Mouse (Mus musculus): ENCODE data around the gene Aldh1a3.
A peak's percentile ranks its signal among the peaks of the same experiment; 100 is the strongest.

Aldh1a3 gene

DNA sequence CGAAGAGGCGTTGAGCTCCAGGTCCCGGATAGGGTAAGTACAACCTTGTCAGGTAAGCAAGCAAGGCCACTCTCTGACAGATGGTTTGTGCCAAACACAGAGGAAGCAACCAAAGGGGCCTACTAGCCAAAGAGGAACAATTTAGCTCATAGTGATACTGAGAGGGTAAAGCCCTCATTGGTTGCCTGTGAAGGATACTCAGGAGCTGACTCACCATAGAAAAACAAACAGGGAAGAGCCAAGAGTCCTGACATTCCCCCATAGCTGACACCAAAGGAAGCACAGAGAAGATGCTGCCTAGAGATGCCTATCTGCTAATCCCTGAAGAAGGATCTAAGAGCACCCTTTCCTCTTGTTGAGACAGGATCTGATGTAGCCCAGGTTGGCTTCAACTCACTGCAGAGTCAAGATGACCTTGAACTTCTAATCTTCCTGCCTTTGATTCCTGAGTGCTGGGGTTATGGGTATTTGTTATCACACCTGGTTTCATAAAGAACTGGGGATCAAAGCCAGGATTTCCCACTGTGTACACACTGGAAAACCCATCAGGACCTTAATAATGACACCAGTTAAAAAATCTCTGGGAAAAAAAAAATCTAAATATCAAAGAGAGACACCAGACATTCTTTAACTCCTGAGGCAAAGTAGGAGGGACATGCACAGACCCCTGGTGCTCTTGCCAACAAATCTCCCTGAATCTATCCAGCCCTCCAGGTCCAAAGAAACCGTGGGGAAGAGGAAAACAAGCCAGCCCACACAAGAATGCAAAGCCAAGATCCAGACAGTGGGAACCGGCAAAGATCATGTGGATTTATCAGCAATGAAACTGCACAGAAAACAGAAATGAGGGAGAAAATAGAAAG is 58.0 kb downstream of the Aldh1a3 start:
- no peak for DNase-seq

GRCm38 (mm10) chr7:66365904-66366303 is 61.4 kb downstream of the Aldh1a3 start, which contains the start of gene Gm10974:
Gene Gm10974 (plus strand): TSS chr7:66365905.
- DNase-seq = peak; percentile 42 to 52

DNA sequence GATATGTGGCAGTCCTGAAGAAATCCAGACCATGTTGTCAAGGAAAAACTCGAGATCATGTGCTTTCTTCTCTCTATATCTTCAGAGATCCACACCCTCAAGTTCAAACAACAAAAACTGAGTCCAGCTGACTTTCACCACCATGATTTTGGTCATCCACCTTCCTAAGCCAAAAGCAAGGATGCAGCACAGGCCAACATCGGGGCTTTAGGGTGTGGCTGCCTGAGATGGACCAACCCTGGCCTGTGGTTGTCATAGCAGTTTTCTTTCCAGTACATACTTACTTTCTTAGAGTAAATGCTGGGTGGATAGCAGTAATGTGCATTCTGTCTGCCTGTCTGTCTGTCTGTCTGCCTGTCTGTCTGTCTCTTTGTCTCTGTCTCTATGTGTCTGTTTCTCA is 61.9 kb downstream of the Aldh1a3 start:
- no peak for DNase-seq

DNA sequence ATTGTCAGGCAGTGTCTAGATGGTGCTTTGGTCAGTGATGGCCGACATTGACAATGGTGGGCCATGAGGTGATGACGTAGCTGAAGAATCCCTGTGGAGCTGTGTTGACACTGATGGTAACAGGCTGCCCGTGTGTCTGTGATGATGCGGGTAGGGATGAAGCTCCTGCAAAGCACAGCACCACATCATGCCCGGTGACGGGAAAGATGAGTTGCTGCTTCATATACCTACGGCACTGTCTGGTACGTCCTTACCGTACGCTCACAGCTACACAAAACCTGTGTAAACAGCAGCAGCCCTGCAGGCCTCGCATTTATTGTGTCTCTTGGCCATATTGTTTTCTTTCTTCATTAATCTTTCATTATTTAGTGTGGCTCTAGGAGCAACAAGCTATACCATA is 62.8 kb downstream of the Aldh1a3 start:
- DNase-seq = no peak

DNA sequence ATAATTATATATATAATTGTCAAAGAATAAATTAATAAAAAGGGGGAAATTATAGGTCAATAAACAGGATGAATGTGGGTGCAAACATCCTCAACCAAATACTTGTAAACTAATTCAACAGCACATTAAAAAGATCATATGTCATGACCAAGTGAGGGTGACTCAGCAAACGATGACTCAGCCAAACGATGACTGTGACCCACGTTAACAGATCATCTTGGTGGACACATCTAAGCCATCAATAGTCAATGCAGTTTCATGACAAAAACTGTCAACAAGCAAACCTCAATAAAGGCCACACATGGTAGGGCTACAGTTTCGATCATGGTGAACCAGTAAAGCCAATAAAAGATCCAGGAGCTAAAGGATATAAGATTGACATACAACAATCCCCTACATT is 68.3 kb downstream of the Aldh1a3 start:
- no peak for DNase-seq

DNA sequence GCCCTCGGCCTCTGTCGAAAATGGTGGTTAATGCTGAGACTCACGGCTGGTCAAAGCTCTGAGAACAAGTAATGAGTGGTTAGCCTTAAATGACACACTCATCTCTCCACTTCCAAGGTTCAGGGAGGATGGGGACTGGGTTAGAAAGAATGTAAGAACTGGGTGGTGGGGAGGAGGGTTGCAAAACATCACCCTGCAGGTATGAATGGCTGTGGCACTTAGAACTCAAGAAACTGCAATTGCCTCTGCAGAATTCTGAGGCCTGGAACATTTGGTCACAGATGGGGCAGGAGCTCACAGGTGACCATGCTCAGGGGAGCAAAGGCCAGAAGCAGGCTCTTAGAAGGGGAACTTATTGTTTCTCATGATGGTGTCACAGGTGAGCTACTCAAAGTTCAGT is 68.9 kb downstream of the Aldh1a3 start:
- DNase-seq = no peak

- no peak for DNase-seq
These were observed 71.4 kb downstream of the Aldh1a3 start for GRCm38 (mm10) chr7:66355791-66356522.

DNA sequence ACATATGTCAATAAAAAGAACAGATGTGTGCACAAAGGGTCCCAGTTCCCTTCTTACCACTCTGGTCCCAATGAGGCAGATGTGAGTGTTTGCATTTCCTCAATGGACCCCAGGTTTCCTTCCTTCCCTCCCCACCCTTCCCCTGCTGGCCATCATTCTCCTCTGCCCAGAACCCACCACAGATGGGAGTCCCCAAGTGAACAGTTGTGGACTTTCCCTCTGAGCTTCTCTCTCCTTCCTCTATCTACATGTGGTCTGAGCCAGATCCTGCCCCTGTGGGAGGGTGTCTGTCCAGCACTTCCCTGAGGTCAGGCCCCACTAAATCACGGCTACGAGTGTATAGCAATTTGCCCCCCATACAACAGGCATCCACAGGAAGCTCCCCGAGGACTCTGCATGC is 72.4 kb downstream of the Aldh1a3 start:
- DNase-seq = no peak

DNA sequence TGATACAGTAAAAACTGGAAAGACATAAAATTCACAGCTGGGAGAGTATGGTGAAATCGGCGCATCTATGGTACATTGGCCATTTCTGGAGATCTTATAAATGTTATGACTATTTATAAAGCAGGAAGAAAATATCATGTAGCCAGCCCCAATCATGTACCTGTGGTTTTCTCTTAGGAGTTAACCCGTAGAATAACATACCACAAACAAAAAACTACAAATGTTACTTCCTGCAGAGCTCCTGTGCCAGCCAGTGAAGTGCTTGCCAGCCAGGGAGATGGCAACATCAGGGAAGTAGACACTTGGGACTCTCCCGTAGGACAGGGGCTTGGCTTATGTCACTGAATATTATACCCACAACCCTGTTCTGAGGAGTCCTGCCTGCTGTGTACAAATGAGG is 76.2 kb downstream of the Aldh1a3 start:
- no peak for DNase-seq

- no peak for DNase-seq
These were observed 77.6 kb downstream of the Aldh1a3 start for GRCm38 (mm10) chr7:66349670-66350069.

- DNase-seq = no peak
These were observed 78.7 kb downstream of the Aldh1a3 start for GRCm38 (mm10) chr7:66348588-66348987.

GRCm38 (mm10) chr7:66346959-66347663 is 80.2 kb downstream of the Aldh1a3 start:
- peak; percentile 27 to 47 for DNase-seq

DNA sequence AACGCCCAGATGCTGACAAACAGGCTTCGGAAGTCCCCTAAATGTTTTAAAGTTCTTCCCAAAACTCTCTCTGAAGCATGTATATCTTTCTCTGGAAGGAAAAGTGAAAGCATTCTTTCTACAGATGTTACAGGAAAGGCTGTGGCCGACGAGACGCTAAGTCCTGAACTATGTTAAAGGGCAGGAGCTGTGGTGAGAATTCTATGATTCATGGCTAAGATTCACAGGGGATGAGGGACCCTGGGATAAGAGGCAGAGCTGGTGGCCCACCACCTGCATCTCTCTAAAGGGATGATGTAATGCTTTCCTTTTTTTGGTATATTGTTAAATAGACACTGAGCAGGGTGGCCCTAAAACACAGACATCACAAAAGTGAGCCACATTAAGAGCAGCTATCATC is 84.0 kb downstream of the Aldh1a3 start:
- no peak for DNase-seq

DNA sequence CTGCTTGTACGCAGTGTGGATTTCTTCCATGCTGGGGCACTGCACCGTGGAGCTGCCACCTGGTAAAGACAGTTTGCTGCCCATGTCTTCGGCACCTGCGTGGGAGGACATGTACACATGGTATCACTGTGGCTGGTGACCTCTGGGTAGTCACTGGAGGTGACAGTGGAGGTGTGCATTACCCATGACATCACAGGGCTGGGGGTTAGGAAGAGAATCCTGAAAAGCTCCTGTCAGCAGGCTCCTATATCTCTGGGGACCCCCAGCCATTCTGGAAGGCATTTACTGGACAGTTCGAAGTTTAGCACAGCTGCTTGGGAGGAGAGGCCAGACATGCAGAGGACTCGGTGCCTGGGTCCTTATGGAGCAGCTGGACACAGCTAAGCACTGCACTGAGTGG is 84.5 kb downstream of the Aldh1a3 start:
- no peak for DNase-seq

- peak; percentile 57 to 80 for DNase-seq
These were observed 85.0 kb downstream of the Aldh1a3 start for GRCm38 (mm10) chr7:66342323-66342722.

Data from kidney, postnatal 25 days (tissue).